Mouse (Mus musculus) hindbrain, embryonic 15.5 days (tissue): ENCODE measurements at regions not wholly inside any gene's neighbourhood (a gene's known extent, or its start where the extent isn't known, plus 50 kb on each side); places are given as distances from the start of the nearest gene placed in this dataset.

Source experiments
- ATAC-seq: fragments of 200-750 bp; cut with Nextera tagmentation; 2 replicates; pipeline ENCODE4 v1.8.0; 2017; ENCODE audit warnings: low read depth, moderate number of reproducible peaks, moderate TSS enrichment; ENCODE audit not compliant: low FRiP score
- H3K27ac ChIP-seq: fragments of 300-500 bp; sonication (generic); replicated peaks from 2 replicates; pipeline ENCODE4 v1.5.1; 2015; ENCODE audit warnings: mild to moderate bottlenecking, inconsistent platforms
- H3K27me3 ChIP-seq: fragments of 300-500 bp; sonication (generic); 2 replicates; pipeline ENCODE4 v1.6.1; 2015; ENCODE audit warnings: control low read depth, inconsistent platforms
- H3K36me3 ChIP-seq: fragments of 300-500 bp; sonication (generic); 2 replicates; pipeline ENCODE4 v1.6.1; 2015; ENCODE audit warnings: control low read depth, inconsistent platforms
- H3K4me1 ChIP-seq: fragments of 300-500 bp; sonication (generic); replicated peaks from 2 replicates; pipeline ENCODE4 v1.6.1; 2015; ENCODE audit warnings: control low read depth, inconsistent platforms
- H3K4me2 ChIP-seq: fragments of 300-500 bp; sonication (generic); 2 replicates; pipeline ENCODE4 v1.6.1; 2015; ENCODE audit warnings: moderate library complexity, mild to moderate bottlenecking, inconsistent platforms
- H3K4me3 ChIP-seq: fragments of 300-500 bp; sonication (generic); 2 replicates; pipeline ENCODE4 v1.5.1; 2015; ENCODE audit warnings: mild to moderate bottlenecking, inconsistent platforms
- H3K9ac ChIP-seq: fragments of 300-500 bp; sonication (generic); 2 replicates; pipeline ENCODE4 v1.6.1; 2015; ENCODE audit warnings: inconsistent platforms
- H3K9me3 ChIP-seq: fragments of 300-500 bp; sonication (generic); 2 replicates; pipeline ENCODE4 v1.6.1; 2016; ENCODE audit warnings: control low read depth, inconsistent platforms
- WGBS: fragments of 180-500 bp; shearing (Covaris S2); methylation state at CpG from one replicate; pipeline ENCODE4 v1.1.7; 2015; 5-methylcytosine and 5-hydroxymethylcytosine counted together

DNA sequence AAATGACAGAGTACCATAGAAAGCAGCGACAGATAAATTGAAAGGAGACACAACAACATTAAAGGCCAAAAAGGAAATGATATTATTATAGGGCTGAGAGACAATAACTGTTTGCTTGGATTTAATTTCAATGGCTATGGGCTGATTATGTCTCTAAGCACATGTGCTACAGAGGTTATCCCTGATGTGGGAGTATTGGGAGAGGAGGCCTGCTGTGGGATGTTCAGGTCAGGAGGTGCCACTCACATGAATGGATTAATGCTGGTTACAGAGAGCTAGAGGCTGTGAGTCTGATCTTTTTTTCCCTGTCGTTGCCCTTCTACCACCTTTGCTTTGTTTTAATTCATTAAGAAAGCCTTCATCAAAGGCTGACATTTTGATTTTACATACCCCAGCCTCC, 140.8 kb upstream of the Fundc1 start:
- Histone ChIP-seq H3K27ac (no peak overlapping the region), H3K27me3 (no peaks in the 10 kb centered on the region), H3K36me3 (no peaks in the 10 kb centered on the region), H3K9ac (no peak overlapping the region), H3K9me3 (no peaks in the 10 kb centered on the region), H3K4me1 (no peaks in the 10 kb centered on the region), H3K4me2 (no peak overlapping the region), H3K4me3 (no peak overlapping the region)
- 66% methylated on average over 2 of the region's 2 CpGs for WGBS
- no peak for ATAC-seq

DNA sequence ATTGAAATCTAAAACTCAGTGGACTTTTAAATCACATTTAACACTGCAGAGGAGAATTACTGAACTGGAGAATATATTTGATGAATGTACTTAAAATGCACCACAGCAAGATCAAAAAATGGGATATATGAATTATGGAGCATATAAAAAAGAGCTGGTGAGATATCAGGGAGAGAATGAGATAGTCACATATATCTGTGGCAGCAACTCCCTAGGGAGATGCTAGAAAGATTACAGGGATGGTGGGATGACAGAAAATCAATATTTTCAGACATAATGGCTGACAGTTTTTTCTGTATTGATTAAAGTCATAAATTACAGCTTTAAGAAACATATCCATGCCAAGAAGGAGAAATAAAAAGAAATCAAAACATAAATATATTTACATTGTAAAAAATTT, 140.3 kb upstream of the Fundc1 start:
- Histone ChIP-seq H3K27ac (no peak overlapping the region), H3K9ac (no peak overlapping the region), H3K4me1 (no peaks in the 10 kb centered on the region), H3K4me3 (no peak overlapping the region), H3K36me3 (no peaks in the 10 kb centered on the region), H3K9me3 (no peaks in the 10 kb centered on the region), H3K27me3 (no peaks in the 10 kb centered on the region), H3K4me2 (no peak overlapping the region)
- no peak for ATAC-seq
